Mouse (Mus musculus) neural tube, embryonic 10.5 days (tissue): ENCODE results near the gene Dync1h1.
"Not testable (repeated sequence)": the region's sequence is repeated elsewhere in the genome, so short reads cannot be mapped to it uniquely, and the experiment has no call there.

Experiments
- DNase-seq: peaks from one replicate; pipeline ENCODE4 v3.0.0-alpha.2; 2017; ENCODE audit warnings: low spot score; ENCODE audit errors: extremely low spot score

Dync1h1 gene

GRCm38 (mm10) chr12:110606161-110606560 is 4.9 kb downstream of the Dync1h1 start:
- DNase-seq = no peak

- DNase-seq = no peak
Measured at GRCm38 (mm10) chr12:110606676-110607075, 5.4 kb downstream of the Dync1h1 start.

DNA sequence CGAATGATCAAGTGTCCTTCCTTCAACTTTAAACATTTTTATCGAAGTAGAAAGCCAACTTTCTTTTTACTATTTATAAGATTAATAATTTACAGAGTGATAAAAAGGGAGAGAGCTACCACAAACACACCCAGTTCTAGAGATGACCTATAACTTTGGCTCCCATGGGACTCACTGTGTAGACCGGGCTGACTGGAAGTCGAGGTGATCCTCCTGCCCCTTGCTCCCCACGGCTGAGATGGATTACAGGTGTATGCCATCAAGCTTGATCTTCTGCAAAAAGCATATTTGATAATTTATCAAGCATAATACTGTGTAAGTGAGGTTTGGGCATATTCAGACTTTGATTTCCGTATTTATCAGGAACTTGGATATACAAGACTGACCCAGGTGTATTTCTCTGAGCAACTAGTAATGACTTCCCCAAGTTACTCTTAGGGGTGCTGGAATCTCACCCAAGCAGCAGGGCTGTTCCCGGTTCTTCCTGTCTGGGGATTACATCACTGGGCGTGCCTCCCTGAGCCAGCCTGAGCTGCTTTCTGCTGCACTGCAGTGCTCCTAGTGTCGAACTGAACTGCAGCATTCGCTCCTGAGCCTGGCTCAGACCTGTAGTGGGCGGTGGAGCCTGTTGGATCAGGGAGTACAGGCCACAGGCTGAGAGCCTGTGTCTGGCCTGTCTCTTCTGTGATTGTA is 7.4 kb downstream of the Dync1h1 start:
- DNase-seq = no peak

GRCm38 (mm10) chr12:110609153-110609497 is 7.9 kb downstream of the Dync1h1 start:
- DNase-seq = no peak

DNA sequence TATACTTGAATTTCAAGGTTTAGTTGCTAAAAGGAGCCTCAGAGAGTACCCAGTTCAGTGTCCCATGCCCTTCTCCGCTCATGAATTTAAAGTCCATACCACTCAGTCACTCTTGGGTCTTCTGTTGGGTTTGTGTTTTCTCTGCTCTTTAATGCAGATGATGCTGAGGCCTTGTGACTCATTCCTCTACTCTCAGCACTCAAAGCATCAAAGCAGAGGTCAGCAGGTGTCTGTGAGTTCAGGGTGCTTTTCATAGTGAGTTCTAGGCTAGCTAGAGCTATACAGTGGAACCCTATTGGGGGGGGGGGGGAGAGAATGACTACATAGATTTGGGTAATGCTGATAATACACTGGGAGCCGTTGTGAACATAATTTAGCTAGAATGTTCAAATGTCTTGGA is 9.5 kb downstream of the Dync1h1 start:
- no peak for DNase-seq

DNA sequence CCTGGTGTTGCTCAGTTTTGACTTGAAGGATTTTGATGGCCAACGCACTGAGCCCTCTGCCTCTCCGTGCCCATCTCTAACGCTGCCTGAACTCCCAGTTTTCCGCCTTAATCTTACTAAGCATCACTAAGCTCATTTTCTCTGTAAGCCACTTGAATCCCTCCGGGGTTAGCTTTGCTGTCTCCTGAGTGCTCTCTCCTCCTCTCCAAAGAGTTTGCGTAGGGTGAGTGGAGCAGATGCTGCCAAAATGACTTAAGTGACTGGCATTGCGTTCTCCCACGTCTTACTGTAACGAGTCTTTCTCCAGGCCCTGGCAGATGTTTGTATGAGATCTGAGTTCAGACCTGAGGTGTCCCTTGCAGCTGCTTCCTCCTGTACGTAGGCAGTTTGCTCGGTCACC is 28.8 kb downstream of the Dync1h1 start:
- no peak for DNase-seq

DNA sequence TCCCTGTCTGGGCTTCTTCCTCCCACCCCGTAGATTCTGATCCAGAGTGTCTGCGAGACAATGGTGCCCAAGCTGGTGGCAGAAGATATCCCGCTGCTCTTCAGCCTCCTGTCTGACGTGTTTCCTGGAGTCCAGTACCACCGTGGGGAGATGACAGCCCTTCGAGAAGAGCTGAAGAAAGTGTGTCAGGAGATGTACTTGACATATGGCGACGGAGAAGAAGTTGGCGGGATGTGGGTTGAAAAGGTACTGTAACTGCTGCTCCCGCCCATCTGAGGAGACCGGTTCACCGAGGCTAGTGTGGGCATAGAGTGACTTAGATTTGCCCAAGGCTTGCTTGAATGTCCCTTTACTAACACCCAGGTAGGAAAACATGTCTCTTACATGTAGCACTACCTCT is 35.0 kb downstream of the Dync1h1 start:
- no peak for DNase-seq

DNA sequence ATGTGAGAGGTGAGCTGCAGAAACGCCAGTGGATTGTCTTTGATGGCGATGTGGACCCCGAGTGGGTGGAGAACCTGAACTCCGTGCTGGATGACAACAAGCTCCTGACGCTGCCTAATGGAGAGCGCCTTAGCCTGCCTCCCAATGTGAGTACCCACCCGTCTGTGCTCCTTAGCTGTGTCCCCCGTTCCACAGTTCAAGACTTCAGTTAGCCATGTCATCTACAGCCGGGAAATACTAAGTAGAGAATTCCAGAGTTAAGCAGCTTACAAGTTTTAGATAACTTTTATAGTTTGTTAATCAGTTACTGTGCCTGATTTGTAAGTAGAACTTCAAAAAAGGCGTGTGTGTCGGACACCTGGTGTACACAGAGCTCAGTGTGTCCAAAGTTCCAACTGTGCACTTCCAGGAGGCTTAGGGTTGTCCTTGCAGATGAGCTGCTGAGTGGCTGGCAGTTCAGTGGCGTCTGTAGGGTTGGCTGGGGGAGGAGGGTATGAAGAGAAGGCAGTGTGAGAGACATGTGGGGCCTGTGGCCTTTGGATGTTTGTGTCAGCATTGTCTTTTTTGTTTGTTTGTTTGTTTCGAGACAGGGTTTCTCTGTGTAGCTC is 36.4 kb downstream of the Dync1h1 start:
- DNase-seq = no peak

GRCm38 (mm10) chr12:110650241-110650641 is 49.0 kb downstream of the Dync1h1 start:
- DNase-seq = no peak

DNA sequence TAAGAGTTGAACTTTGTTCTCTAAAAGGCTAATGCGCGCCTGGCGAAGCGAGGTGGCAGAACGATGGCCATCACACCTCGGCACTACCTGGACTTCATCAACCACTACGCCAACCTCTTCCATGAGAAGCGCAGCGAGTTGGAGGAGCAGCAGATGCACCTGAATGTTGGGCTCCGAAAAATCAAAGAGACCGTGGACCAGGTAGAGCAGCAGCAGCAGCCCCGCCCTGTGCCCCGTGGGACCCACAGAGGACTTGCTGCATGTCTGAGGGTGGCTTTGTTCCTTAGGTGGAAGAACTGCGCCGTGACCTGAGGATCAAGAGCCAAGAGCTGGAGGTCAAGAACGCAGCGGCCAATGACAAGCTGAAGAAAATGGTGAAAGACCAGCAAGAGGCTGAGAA is 50.2 kb downstream of the Dync1h1 start:
- no peak for DNase-seq

- no peak for DNase-seq
Measured at GRCm38 (mm10) chr12:110661746-110662145, 60.5 kb downstream of the Dync1h1 start.

- no peak for DNase-seq
Measured at GRCm38 (mm10) chr12:110667466-110668077, 66.3 kb downstream of the Dync1h1 start.

DNA sequence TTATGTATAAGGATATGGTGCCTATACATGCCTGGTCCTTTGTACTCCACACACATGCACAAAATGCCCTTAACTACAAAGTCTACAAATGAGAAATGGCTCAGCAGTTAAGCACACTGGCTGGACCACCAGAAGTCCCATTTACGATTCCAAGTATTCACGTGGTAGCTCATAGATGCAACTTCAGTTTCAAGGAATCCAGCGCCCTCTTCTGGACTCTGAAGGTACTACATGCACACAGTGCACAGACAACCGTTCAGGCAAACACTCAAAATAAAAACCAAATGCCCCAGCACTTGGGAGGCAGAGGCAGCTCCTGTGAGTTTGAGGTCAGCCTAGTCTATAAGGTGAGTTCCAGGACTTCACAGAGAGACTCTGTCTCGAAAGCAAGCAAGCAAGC is 73.0 kb downstream of the Dync1h1 start:
- DNase-seq = no peak

DNA sequence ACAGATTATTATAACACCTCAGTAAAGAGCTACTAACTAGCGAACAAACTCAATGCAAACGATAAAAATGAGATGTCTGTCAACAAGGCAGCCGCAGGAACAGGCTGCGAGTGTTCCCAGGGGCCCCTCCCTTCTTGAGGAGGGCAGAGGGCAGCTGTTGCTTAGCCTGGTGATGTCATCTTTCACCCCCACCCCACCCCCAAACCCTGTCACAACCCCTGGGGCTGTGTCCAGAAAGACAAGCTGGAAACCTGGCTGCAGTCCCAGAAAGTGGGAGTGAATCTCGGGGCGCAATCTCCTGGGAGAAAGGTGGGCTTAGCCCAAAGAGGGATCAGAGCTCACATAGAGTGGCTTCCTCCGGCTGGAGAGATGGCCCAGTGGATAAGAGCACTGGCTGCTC is 79.9 kb downstream of the Dync1h1 start:
- no peak for DNase-seq

- no peak for DNase-seq
Measured at GRCm38 (mm10) chr12:110681878-110682277, 80.6 kb downstream of the Dync1h1 start.

DNA sequence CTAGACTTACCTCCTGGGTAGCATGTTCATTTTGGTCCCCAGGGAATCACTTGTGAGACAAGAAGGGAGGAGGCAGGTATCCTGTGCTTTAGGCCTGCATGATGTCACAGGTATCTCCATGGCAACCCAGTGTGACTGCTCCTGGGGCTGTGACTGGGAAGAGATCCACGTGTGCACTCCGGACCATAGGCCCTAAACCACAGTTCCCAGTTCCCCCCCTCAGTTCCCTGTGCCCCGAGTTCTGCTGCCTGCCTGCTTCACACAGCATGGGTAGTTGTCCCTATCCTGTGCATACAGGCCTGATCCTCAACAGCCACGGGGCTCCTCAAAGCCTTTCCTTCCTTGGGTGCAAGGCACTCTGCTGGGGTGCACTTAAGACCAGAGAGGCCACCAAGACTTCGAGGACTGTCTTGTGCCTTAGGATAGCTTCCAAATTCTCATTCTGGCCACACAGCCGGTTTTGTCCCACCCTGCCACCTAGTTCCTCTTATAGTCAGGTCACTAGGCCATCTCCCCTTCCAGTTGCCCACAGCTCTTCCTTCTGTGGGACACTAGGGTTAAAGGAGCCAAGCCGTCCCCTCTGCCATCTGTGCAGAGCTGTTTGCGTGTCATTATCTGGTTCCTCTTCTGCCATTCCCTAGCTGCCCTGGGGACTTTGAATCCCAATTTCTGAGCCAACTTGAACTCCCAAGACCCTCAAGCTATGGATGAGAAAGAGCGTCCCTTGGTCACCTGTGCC is 81.5 kb downstream of the Dync1h1 start, which contains the start of gene 1700001K19Rik:
Gene 1700001K19Rik, minus strand, starts transcription at position 59 of the 739 bp plus-strand sequence.
- no peak for DNase-seq

GRCm38 (mm10) chr12:110683580-110683979 is 82.3 kb downstream of the Dync1h1 start:
- DNase-seq = no peak

DNA sequence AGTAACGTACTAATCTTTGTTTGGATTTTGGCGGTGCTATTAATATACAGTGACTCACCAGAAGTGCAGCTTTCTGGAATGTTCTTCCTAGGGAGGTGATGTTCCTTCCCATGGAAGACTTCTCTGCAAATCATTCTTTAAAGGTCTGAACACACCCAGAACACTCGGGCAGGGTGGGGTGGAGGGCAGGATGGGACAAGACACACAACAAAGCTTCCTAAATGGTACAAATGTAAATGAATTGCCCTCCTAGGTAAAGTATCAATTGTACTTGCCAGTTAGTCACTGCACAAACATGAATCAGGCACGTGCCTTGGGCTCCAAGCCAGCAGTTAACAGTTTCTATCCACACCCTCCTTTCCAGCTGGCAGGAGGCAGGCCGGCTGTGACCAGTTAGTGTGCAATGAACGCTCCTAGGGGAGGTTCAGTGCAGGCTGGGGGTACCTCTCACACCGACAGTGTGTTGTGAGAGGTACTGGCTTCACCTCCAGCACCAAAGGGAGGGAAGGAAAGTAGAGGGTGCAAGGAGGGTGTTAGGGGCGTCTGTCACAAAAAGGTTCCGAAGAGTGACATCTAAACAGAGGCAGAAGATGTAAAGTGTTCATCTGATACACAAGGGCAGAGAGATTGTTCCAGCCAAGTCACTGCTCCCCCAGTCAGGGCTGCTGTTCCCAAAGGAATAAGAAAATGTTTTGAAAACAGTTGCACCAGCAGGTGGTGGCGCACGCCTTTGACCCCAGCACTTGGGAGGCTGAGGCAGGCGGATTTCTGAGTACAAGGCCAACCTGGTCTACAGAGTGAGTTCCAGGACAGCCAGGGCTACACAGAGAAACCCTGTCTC is 86.9 kb downstream of the Dync1h1 start:
- DNase-seq = no peak

GRCm38 (mm10) chr12:110688921-110689320 is 87.7 kb downstream of the Dync1h1 start:
- DNase-seq = not testable (repeated sequence)

GRCm38 (mm10) chr12:110689919-110690643 is 88.8 kb downstream of the Dync1h1 start:
- no peak for DNase-seq

DNA sequence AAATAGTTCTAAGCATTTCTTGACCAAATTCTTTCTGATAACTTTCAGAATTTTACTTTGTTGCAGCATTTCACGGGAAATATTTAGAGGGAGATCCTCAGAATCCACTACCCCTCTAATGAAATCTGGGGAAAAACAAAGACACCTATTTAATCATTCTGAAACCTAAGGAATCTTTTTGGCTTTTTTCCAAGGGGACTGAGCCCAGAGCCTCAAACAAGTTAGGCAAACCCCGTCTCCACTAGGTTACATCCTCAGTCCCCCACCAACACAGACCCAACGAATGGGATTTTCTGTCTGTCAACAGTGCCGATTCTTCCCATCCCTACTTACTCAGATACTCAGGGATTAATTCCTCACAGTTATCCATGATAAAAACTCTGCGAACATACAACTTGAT is 92.1 kb downstream of the Dync1h1 start:
- DNase-seq = not testable (repeated sequence)
